Mouse (Mus musculus): Measurements from ENCODE around the gene Gimap8. TPM values are rescaled to one million over a fixed set of nuclear protein-coding genes. Genes with fewer than 3 reads are reported as not detected.

The Gimap8 gene
- total and polyA plus RNA-seq, 3 experiments, result not detected

- TF ChIP-seq TBP (IDR thresholded peaks at IDR 0.05; ENCODE audit: low read depth, low read length) (no peak), POLR2A (IDR thresholded peaks at IDR 0.05; ENCODE audit: control insufficient read depth in 1 of 2, insufficient read depth in 1 of 2, low read depth in 1 of 2, low read length in 2 of 2, poor library complexity in 1 of 2) (no peak)
- Histone ChIP-seq H3K27ac (ENCODE audit: control insufficient read depth, low read depth, low read length) (no peak overlapping the region), H3K36me3 (ENCODE audit: control insufficient read depth in 1 of 2, insufficient read depth in 2 of 2, low read length in 2 of 2) (no peaks in the 10 kb centered on the region), H3K27me3 (ENCODE audit: control insufficient read depth in 1 of 2, insufficient read depth in 2 of 2, low read length in 2 of 2) (no peaks in the 10 kb centered on the region; a peak in 1 of 4 replicates), H3K9ac (ENCODE audit: control insufficient read depth, low read depth, low read length, poor library complexity, severe bottlenecking) (no peak overlapping the region), H3K79me2 (ENCODE audit: control insufficient read depth, insufficient read depth, low read length, poor library complexity) (no peaks in the 10 kb centered on the region), H3K9me3 (replicated peaks; ENCODE audit: insufficient read depth, low read length) (no peaks in the 10 kb centered on the region), H3K4me1 (ENCODE audit: control insufficient read depth in 1 of 2, insufficient read depth in 2 of 2, low read length in 2 of 2) (no peaks in the 10 kb centered on the region), H3K4me3 (ENCODE audit: control insufficient read depth in 1 of 2, insufficient read depth in 1 of 2, low read depth in 2 of 2, low read length in 2 of 2) (no peak overlapping the region)
- no peak for DNase-seq (ENCODE audit: low read depth, low spot score)
Measured at GRCm38 (mm10) chr6:48650041-48650440, 3.0 kb downstream of the Gimap8 start.

- no peak for TF ChIP-seq MYC (IDR thresholded peaks at IDR 0.05; ENCODE audit: low read depth, low read length)
- TF ChIP-seq BHLHE40 (IDR thresholded peaks at IDR 0.05; ENCODE audit: borderline replicate concordance, low read depth, low read length), result no peak
- no peak for TF ChIP-seq ZKSCAN1 (IDR thresholded peaks at IDR 0.05; ENCODE audit: low read depth, low read length)
- TF ChIP-seq ETS1 (IDR thresholded peaks at IDR 0.05; ENCODE audit: low read depth, low read length), result no peak
- TF ChIP-seq USF1 (IDR thresholded peaks at IDR 0.05; ENCODE audit: low read depth, low read length), result no peak
- no peak for TF ChIP-seq E2F4 (IDR thresholded peaks at IDR 0.05; ENCODE audit: borderline replicate concordance, low read depth, low read length)
- Histone ChIP-seq H3K36me3 (ENCODE audit: control insufficient read depth in 1 of 2, insufficient read depth in 2 of 2, low read length in 2 of 2) (no peaks in the 10 kb centered on the region), H3K4me1 (ENCODE audit: control insufficient read depth in 1 of 2, insufficient read depth in 2 of 2, low read length in 2 of 2) (no peaks in the 10 kb centered on the region), H3K27me3 (ENCODE audit: control insufficient read depth in 1 of 2, insufficient read depth in 2 of 2, low read length in 2 of 2) (no peaks in the 10 kb centered on the region; a peak in 2 of 4 replicates), H3K79me2 (ENCODE audit: control insufficient read depth, insufficient read depth, low read length, poor library complexity) (no peaks in the 10 kb centered on the region), H3K27ac (ENCODE audit: control insufficient read depth, low read depth, low read length) (no peak overlapping the region), H3K9me3 (replicated peaks; ENCODE audit: insufficient read depth, low read length) (no peaks in the 10 kb centered on the region), H3K9ac (ENCODE audit: control insufficient read depth, low read depth, low read length, poor library complexity, severe bottlenecking) (no peak overlapping the region), H3K4me3 (ENCODE audit: control insufficient read depth in 1 of 2, insufficient read depth in 1 of 2, low read depth in 2 of 2, low read length in 2 of 2) (no peak overlapping the region)
- no peak for DNase-seq (ENCODE audit: low read depth, low spot score)
Measured at GRCm38 (mm10) chr6:48658721-48659120, 11.7 kb downstream of the Gimap8 start.

GRCm38 (mm10) chr6:48664750-48665149 lies 17.7 kb downstream of the Gimap8 start:
- Histone ChIP-seq H3K79me2 (ENCODE audit: control insufficient read depth, insufficient read depth, low read length, poor library complexity) (no peaks in the 10 kb centered on the region), H3K9ac (ENCODE audit: control insufficient read depth, low read depth, low read length, poor library complexity, severe bottlenecking) (no peak overlapping the region), H3K36me3 (ENCODE audit: control insufficient read depth in 1 of 2, insufficient read depth in 2 of 2, low read length in 2 of 2) (no peaks in the 10 kb centered on the region), H3K4me3 (ENCODE audit: control insufficient read depth in 1 of 2, insufficient read depth in 1 of 2, low read depth in 2 of 2, low read length in 2 of 2) (no peak overlapping the region), H3K27ac (ENCODE audit: control insufficient read depth, low read depth, low read length) (no peak overlapping the region), H3K27me3 (ENCODE audit: control insufficient read depth in 1 of 2, insufficient read depth in 2 of 2, low read length in 2 of 2) (no peaks in the 10 kb centered on the region), H3K9me3 (replicated peaks; ENCODE audit: insufficient read depth, low read length) (no peaks in the 10 kb centered on the region), H3K4me1 (ENCODE audit: control insufficient read depth in 1 of 2, insufficient read depth in 2 of 2, low read length in 2 of 2) (no peaks in the 10 kb centered on the region)
- no peak for DNase-seq (ENCODE audit: low read depth, low spot score)
- TF ChIP-seq CHD1 (IDR thresholded peaks at IDR 0.05; ENCODE audit: low read depth, low read length) (no peak), MEF2A (IDR thresholded peaks at IDR 0.05; ENCODE audit: extremely low read depth, insufficient replicate concordance, low read depth, low read length, poor library complexity, severe bottlenecking) (no peak), RCOR1 (IDR thresholded peaks at IDR 0.05; ENCODE audit: low read depth, low read length) (no peak), GABPA (IDR thresholded peaks at IDR 0.05; ENCODE audit: low read depth, low read length) (no peak), TAL1 (IDR thresholded peaks at IDR 0.05; ENCODE audit: low read length) (no peak), USF1 (IDR thresholded peaks at IDR 0.05; ENCODE audit: low read depth, low read length) (no peak), TBP (IDR thresholded peaks at IDR 0.05; ENCODE audit: low read depth, low read length) (no peak), MYB (IDR thresholded peaks at IDR 0.05; ENCODE audit: low read depth, low read length) (no peak), GATA1 (IDR thresholded peaks at IDR 0.05; ENCODE audit: low read depth, low read length) (no peak), UBTF (IDR thresholded peaks at IDR 0.05; ENCODE audit: borderline replicate concordance, insufficient read depth, low read depth, low read length) (no peak), ELF1 (IDR thresholded peaks at IDR 0.05; ENCODE audit: low read depth, low read length) (no peak), MXI1 (IDR thresholded peaks at IDR 0.05; ENCODE audit: low read depth, low read length) (no peak), MAX (IDR thresholded peaks at IDR 0.05; ENCODE audit: low read length) (no peak), POLR2A (IDR thresholded peaks at IDR 0.05; ENCODE audit: control insufficient read depth in 1 of 2, insufficient read depth in 1 of 2, low read depth in 1 of 2, low read length in 2 of 2, poor library complexity in 1 of 2) (no peak), KAT2A (conservative IDR thresholded peaks at IDR 0.05; ENCODE audit: low read depth, low read length) (no peak)
